Mouse (Mus musculus) heart, adult 18-20 months (tissue): ENCODE data around the gene Ergic1. TPM values are rescaled to one million over a fixed set of nuclear protein-coding genes. Genes with fewer than 3 reads are reported as not detected.
A peak's percentile ranks its signal among the peaks of the same experiment; 100 is the strongest.

ENCODE experiments used
- DNase-seq, 2 experiments: peaks; one replicate each; pipeline ENCODE4 v3.0.0; 2021 to 2022; ENCODE audit warnings: mixed read lengths in 1 of 2
- long read RNA-seq, 2 experiments: library from polyadenylated mRNA; stranded (forward); transcript quantifications; one replicate each; pipeline ENCODE4 v2.0.0; 2021
- total RNA-seq, 2 experiments: library from RNA; stranded (reverse); gene quantifications; 2 replicates each; pipeline ENCODE4 v1.2.3; 2021

Gene Ergic1
- total RNA-seq, result 10 to 100 TPM; 50.4 to 56.6 TPM
- long read RNA-seq, experiment 1, transcript Ergic1-206 (10 exons, 2,754 nt), result major isoform, 14 of 21 reads
- long read RNA-seq, experiment 1, partial matches to known transcripts, result 0 of 21 reads
- long read RNA-seq, experiment 1, other reads (novel, unspliced or antisense), result 7 of 21 reads
- long read RNA-seq, experiment 2, transcript Ergic1-206 (10 exons, 2,754 nt), result major isoform, 5 of 12 reads
- long read RNA-seq, experiment 2, partial matches to known transcripts, result 3 of 12 reads
- long read RNA-seq, experiment 2, other reads (novel, unspliced or antisense), result 4 of 12 reads

DNA sequence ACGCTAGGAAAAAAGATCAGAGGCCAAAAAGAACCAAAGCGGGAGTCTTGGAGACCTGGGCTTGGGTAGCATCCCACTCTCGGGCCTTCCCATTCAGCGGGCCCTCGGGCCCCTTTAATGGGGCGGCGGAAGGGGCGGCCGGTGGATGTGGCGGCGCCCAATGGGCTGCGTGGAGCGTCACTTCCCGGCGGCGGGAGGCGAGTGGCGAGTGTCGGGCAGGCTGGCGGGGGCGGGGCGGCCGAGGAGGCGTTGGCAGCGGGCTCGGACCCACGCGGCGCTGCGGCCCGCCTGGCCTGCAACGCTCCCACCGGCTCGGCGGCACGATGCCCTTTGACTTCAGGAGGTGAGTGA, at the start of gene Ergic1:
Gene Ergic1, plus strand, starts transcription at position 200 of the 351 bp plus-strand sequence.
- DNase-seq, result peak; percentile 93 to 96

DNA sequence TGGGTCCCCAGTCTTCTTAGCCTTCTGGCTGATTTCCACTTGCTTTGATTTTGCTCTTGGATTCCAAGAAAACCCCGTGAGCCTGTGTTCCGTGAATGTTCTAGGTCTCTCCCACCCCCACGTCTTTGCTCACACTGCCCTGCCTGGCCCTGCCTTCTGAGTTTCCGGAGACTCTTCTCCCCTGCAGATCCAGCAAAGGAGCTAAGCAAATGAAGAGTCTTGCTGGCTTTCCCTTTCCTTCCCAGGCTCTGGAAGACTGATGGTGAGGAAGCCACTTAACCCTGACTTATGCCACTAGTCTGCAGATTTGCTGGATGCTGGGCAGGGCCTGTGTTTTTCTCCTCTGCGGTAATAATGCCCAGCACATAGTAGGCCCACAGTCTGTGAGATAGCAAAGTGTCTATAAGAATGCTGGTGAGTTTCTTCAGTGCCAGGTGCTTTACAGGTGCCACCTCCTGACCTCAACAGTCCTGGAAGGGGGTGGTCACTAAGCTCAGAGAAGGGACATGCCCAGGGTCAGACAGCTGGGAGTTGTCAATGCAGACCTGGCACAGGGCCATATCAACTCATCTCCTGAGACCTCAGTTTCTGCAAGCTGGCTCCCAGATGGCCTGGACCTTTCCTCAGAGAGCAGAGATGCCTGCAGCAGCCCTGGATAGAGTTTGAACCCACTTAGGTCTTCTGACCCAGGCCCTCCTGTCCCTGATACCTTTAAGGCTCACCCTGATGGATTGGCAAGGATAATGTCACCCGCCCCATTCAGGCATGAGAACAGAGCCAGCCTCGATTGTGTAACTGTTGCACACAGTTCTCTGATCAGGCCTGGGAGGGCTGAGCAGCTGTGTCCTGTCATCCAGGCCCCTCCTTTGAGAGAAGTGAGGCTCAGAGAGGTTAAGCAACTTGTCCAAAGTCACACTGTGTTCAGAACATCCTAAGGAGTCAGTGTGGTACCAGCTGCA, 49.2 kb upstream of the Ergic1 start:
- DNase-seq, result peak; percentile 86 to 90

DNA sequence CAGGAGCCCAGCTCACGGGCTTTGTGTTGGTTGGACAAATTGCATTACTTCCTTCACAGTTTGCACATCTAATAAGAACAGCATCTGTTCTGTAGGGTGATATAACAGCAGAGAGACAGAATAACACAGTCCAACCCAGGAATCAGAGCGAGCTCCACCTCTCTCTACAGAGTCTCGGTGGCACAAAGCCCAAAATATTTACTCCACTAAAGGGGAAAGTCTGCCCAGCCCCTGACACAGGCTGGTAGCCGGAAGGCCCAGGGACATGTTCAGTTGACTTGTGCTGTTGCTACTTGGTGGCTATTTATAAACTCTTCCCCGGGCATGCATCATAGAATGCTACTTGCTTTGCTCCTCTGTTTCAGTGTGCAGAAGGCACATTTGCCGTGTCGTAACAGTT, 48.3 kb upstream of the Ergic1 start:
- peak; percentile 56 to 66 for DNase-seq

DNA sequence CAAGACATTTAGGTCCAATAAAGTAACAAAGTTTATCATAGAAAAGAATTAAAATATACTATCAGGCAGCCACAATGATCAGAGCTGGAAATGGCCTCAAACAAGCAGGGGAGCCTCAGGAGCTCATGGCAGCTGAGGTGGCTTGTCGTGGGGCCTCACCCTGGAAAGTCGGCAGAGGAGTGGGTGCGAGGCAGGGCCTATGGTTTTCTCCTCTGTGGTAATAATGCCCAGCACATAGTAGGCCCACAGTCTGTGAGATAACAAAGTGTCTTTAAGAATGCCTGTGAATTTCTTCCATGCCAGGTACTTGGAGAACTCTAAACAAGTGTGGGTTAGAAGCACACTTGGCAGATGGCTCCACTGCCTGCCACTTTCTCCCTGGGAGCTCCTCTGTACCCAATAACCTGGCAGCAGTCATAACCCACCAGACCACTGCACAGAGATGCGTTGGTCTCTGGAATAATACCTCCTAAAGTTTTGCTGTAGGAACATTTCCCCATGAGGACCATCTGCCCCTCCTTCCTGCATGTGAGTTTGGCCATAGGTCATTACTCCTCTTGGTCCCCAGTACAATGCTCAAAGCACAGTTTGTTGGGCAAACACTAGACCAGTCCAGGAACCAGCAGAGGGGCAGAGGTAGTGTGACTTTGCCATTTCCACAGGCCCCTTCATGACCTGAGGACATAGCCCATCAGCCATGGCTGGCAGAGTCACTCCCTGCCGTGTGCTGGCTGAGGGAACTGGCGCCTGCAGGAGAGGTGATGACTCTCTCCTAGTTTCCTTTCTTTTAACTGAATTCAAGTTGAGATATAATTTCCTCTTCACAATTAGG, 47.6 kb upstream of the Ergic1 start:
- peak in 1 of 2 experiments; percentile 21 for DNase-seq

GRCm38 (mm10) chr17:26514581-26515030, 46.7 kb upstream of the Ergic1 start:
- no peak for DNase-seq

DNA sequence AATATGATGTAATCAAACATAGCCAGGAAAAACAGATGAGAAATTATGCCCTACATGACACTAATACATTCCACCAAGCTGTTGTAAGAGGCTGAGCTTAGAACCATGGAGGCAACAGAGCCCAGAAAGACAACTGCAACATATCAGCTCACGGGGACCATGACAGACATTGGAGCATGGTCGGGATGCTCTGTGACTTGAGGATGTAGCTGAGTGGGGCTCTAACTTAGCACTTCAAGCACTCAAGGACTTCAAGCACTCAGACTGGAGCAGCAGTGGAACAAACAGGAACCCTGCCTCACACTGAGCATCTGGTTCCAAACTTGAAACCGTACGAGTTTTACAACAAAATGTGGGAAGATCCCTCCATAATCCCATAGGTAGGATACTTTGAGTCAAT, 45.6 kb upstream of the Ergic1 start:
- peak in 1 of 2 experiments; percentile 3 for DNase-seq

DNA sequence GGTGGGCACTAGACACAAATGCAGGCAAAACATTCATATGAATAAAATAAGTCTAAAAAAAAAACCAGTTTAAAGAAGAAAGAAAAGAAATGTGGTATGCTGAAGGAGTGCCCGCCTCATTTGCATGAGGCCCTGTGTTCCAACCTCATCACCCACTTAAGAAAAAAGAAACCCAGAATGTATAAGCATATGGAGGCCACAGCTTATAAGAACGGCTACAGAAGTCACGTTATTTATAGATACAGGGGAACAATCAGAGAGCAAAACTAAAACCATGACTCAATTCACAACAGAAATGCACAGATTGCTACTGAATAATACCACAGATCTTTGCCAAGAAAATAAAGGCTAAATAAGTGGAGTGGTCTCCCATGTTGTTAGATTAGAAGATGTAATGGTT, 43.0 kb upstream of the Ergic1 start:
- DNase-seq, result no peak

GRCm38 (mm10) chr17:26522711-26523110, 38.6 kb upstream of the Ergic1 start:
- DNase-seq, result no peak

GRCm38 (mm10) chr17:26524316-26524715, 37.0 kb upstream of the Ergic1 start:
- no peak for DNase-seq

DNA sequence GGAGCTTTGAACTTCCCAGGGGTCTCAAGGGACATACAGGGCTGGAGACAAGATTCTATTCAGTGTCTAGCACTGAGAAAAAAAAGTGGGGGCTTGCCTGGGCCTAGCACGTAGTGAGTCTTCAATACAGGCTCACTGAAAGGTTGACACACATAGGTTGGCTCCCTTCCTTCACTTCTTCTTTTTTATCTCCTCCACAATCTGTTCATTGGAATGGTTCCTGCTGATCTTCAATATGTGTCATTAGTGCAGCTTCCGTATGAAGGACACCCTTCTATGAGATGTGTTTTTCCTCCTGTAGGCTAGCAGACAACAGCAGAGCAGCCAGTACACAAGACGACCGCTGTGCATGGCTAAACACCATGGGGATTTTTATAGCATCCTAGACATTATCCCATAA, 36.5 kb upstream of the Ergic1 start:
- peak in 1 of 2 experiments; percentile 4 for DNase-seq

DNA sequence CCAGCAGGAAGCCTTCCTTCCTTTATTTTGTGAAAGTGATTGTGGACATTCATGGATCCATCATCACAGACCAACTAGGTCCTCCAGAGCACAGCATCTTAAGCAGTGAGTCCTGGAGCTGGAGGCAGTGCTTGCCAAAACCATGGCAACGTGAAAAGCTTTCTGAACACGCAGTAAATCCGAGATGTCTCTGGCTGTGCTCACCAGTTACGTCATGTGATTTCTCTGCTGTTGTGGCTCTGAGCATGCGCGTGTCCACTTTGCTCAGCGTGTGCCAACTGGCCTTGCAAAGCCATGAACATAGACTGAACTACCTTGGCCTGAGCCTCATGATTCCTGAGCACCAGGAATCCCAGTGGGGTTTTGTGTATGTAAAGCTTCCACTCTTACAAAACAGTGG, 36.0 kb upstream of the Ergic1 start:
- DNase-seq, result peak; percentile 72 to 81

DNA sequence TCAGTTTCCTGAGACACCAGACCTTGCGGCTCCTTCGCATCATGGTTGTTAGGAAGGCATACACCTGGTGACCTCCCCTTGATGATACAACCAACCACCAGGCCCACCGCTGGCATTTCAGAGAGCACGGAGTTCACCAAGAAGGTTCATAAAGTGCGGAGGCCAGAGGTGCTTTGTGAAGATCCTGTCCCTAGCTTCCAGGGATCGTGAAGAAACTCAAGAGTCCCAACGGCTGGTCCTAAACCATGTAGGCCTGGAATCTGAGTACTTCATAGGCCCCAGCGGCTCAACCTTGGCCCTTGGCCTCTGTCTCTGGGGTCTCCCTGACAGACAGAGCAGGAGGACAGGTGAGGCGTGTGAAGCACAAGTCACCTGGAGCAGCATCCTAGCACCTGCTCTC, 34.0 kb upstream of the Ergic1 start:
- DNase-seq, result no peak

GRCm38 (mm10) chr17:26528751-26529150, 32.5 kb upstream of the Ergic1 start:
- DNase-seq, result peak in 1 of 2 experiments; percentile 23

GRCm38 (mm10) chr17:26529791-26530241, 31.5 kb upstream of the Ergic1 start:
- DNase-seq, result peak; percentile 81 to 85

DNA sequence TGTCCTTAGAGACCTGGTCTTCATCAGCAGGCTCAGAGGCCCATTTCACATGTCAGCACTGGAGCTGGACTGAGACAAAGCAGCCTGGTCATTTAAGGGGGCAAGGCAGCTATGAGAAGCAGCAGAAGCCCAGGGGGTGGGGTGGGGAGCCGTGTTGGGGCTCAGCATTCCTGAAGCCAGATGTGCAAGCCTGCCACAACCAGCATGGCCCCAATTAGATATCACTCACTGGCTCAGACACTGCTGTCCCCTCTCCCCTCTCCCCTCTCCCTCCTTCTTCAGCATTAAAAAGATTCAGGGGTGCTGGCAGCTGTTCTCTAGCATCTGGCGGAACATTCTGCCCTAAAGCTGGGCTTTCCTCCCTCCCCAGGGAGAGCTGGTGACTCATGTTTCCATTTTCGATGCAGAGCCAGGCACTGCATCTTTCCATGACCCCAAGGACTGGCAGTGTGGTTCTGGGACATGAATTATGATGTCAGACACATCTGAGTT, 30.7 kb upstream of the Ergic1 start:
- peak; percentile 91 to 94 for DNase-seq

- no peak for DNase-seq
These were observed 29.8 kb upstream of the Ergic1 start for GRCm38 (mm10) chr17:26531395-26532027.

DNA sequence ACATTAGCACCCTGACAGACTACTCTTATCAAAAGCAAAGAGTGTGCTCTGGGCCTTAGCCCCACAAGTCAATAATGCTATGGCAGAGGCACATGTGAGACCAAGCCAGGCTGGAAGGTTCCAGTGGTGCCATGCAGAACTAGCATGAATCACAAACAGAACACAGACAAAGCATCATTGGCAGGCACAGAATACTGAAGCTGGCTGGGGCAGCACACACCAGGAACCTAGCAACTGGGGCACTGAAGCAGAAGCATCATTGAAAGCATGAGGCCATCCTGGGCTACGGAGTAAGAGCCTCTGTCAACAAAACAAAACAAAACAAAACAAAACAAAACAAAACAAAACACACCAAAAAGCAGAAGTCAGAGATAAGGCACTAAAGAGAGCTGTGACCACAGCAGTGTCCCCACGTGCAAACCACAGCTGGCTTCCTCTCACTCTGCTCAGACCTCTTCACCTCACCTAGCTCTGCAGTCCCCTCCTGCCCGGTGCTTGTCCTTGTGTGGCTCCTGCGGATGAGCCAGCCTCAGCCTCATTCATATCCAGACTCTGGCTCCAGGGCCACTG, 28.7 kb upstream of the Ergic1 start:
- no peak for DNase-seq

DNA sequence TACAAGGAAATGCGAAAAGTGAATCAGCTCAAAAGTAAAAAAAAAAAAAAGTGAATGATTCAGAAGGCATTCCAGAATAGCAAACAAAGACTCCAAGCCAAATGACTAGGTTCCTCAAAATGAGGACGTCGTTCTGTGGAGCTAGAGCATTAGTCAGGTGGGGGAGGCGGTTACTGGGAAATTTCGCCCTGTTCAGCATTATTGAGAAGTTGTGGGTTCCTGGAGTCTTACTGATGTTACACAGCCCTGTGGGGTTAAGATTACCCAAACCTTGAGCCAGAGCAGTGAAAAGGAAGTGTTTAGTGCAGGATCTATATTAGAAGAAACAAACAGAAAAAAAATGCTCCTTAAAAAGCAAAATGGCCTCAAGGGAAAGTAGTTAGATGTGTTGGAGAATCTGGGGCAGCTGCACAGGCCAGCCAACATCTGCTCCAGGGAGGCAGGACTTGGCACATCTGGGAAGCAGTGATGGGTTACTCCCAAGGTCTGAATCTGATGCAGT, 27.4 kb upstream of the Ergic1 start:
- peak; percentile 63 to 78 for DNase-seq

GRCm38 (mm10) chr17:26534695-26535094, 26.6 kb upstream of the Ergic1 start:
- DNase-seq, result no peak

DNA sequence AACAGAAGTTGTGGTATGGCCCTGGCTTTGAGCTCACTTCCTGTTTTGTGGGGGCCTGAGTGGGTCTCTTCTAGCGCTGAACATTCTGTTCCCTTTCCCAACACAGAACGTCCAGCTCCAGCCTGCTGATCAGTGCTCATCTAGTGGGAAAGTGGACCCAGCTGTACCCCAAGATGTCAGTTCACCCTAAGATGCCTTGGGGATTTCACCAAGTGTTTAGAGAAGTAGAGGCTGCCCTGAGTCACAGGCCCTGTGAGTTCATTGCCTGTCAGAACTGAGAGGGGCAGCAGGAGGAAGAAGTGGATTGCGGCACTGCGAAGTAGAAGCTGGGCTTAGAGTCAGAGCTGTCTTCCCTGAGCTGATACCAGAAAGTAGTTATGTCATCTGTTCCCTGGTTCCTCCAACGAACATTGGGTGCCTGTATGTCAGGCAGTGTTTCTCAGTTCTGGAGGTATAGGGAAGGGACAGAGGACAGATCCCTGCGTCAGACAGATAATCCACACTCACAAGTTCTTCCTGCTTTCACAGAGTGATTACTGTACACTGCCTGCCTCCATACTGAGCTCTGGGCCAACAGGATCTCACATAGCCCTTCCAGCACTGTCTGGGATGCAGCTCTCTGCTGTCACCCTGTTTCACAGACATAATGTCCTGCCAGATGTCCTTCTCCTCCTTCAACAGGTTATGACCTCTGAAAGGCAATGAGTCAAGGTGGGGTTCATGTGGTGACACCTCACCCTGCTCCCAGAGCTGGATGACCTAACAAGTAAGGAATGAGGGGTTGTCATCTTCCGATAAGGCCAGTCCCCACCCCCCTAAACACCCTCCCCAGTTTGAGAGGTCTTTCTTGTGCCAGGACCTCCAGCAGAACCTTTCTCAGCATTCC, 25.8 kb upstream of the Ergic1 start:
- peak; percentile 69 to 85 for DNase-seq
